Mouse (Mus musculus) neural tube, embryonic 12.5 days (tissue): ENCODE data around the gene Coro2b. TPM values are rescaled to one million over a fixed set of nuclear protein-coding genes. Genes with fewer than 3 reads are reported as not detected.
A peak's percentile ranks its signal among the peaks of the same experiment; 100 is the strongest.
"Not testable (repeated sequence)": the region's sequence is repeated elsewhere in the genome, so short reads cannot be mapped to it uniquely, and the experiment has no call there.

Experiments used
- ATAC-seq: fragments of 200-750 bp; cut with Nextera tagmentation; 2 replicates; pipeline ENCODE4 v1.8.0; 2017; ENCODE audit warnings: low read depth, mild to moderate bottlenecking, moderate TSS enrichment, moderate library complexity; ENCODE audit not compliant: low FRiP score
- H3K27ac ChIP-seq: fragments of 300-500 bp; sonication (generic); 2 replicates; pipeline ENCODE4 v1.5.1; 2016
- H3K27me3 ChIP-seq: fragments of 300-500 bp; sonication (generic); replicated peaks from 2 replicates; pipeline ENCODE4 v1.6.1; 2016; ENCODE audit warnings: mild to moderate bottlenecking
- H3K36me3 ChIP-seq: fragments of 300-500 bp; sonication (generic); 2 replicates; pipeline ENCODE4 v1.6.1; 2016; ENCODE audit warnings: mild to moderate bottlenecking
- H3K4me1 ChIP-seq: fragments of 300-500 bp; sonication (generic); 2 replicates; pipeline ENCODE4 v1.6.1; 2016
- H3K4me2 ChIP-seq: fragments of 300-500 bp; sonication (generic); replicated peaks from 2 replicates; pipeline ENCODE4 v1.6.1; 2016; ENCODE audit warnings: mild to moderate bottlenecking
- H3K4me3 ChIP-seq: fragments of 300-500 bp; sonication (generic); 2 replicates; pipeline ENCODE4 v1.5.1; 2016
- H3K9ac ChIP-seq: fragments of 300-500 bp; sonication (generic); 2 replicates; pipeline ENCODE4 v1.6.1; 2016; ENCODE audit warnings: mild to moderate bottlenecking
- H3K9me3 ChIP-seq: fragments of 300-500 bp; sonication (generic); 2 replicates; pipeline ENCODE4 v1.6.1; 2016; ENCODE audit warnings: mild to moderate bottlenecking
- WGBS: fragments of 180-500 bp; shearing (Covaris S2); methylation state at CpG from one replicate; pipeline ENCODE4 v1.1.7; 2016; 5-methylcytosine and 5-hydroxymethylcytosine counted together
- polyA plus RNA-seq: library from polyadenylated mRNA; unstranded; fragments of >200 nt; fragmentation: Nextera tagmentation; extraction: Ambion mirVana; gene quantifications from 2 replicates; pipeline ENCODE4 v1.2.1, GENCODE M21; 2016

Gene Coro2b
- polyA plus RNA-seq, 1 experiment from 2014 or later, result 45.1 TPM

GRCm38 (mm10) chr9:62464727-62465126, 72.1 kb downstream of the Coro2b start:
- Histone ChIP-seq H3K27ac (no peak overlapping the region), H3K4me3 (no peak overlapping the region), H3K27me3 (no peaks in the 10 kb centered on the region), H3K4me2 (no peak overlapping the region), H3K4me1 (peaks cover 23% of the 10 kb centered on the region; the same call in 1 of the 2 replicates), H3K9me3 (no peaks in the 10 kb centered on the region), H3K36me3 (no peaks in the 10 kb centered on the region), H3K9ac (no peak overlapping the region)
- ATAC-seq, result no peak
- WGBS, result 79% methylated on average over 10 of the region's 10 CpGs

GRCm38 (mm10) chr9:62461766-62462165, 75.1 kb downstream of the Coro2b start:
- no peak overlapping the region for H3K4me2 ChIP-seq
- H3K9ac ChIP-seq, result no peak overlapping the region
- H3K27ac ChIP-seq, result no peak overlapping the region
- H3K4me1 ChIP-seq, result peaks cover 13% of the 10 kb centered on the region; the same call in 1 of the 2 replicates
- H3K9me3 ChIP-seq, result no peaks in the 10 kb centered on the region
- H3K4me3 ChIP-seq, result no peak overlapping the region
- no peak for ATAC-seq
- H3K36me3 ChIP-seq, result no peaks in the 10 kb centered on the region
- 83% methylated on average over 1 of the region's 1 CpGs for WGBS
- no peaks in the 10 kb centered on the region for H3K27me3 ChIP-seq

- Histone ChIP-seq H3K4me1 (peaks cover 12% of the 10 kb centered on the region), H3K4me2 (no peak overlapping the region), H3K27me3 (no peaks in the 10 kb centered on the region), H3K9ac (no peak overlapping the region), H3K36me3 (no peaks in the 10 kb centered on the region), H3K27ac (no peak overlapping the region), H3K9me3 (no peaks in the 10 kb centered on the region), H3K4me3 (no peak overlapping the region)
- no peak for ATAC-seq
- WGBS, result 81% methylated on average over 8 of the region's 8 CpGs
Observed at GRCm38 (mm10) chr9:62461095-62461494, 75.7 kb downstream of the Coro2b start.

DNA sequence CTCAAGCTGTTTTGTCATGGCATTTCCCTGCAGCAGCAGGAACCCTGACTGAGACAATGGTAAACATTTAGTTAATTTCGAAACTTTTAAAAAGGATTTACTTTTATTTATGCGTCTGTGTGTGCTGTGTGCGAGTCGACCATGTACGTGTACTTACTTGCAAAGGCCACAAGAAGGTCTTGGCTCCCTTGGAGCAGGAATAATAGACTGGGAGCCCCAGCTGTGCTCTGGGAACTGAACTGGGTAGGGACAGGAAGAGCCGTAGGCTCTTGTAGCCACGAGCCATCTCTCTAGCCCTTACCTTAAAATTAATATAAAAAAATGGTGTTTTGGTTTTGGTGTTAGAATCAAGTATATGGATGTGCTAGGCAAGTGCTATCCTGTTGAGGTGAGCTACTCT, 76.8 kb downstream of the Coro2b start:
- Histone ChIP-seq H3K9ac (no peak overlapping the region), H3K4me1 (peaks cover 18% of the 10 kb centered on the region), H3K36me3 (no peaks in the 10 kb centered on the region), H3K27me3 (no peaks in the 10 kb centered on the region), H3K4me2 (no peak overlapping the region), H3K4me3 (no peak overlapping the region), H3K27ac (no peak overlapping the region), H3K9me3 (no peaks in the 10 kb centered on the region)
- no peak for ATAC-seq
- WGBS, result 75% methylated on average over 7 of the region's 7 CpGs

GRCm38 (mm10) chr9:62458457-62458856, 78.4 kb downstream of the Coro2b start:
- ATAC-seq, result no peak
- Histone ChIP-seq H3K27ac (no peak overlapping the region), H3K4me3 (no peak overlapping the region), H3K4me1 (peaks cover 18% of the 10 kb centered on the region), H3K27me3 (no peaks in the 10 kb centered on the region), H3K4me2 (no peak overlapping the region), H3K9ac (no peak overlapping the region), H3K36me3 (no peaks in the 10 kb centered on the region), H3K9me3 (no peaks in the 10 kb centered on the region)
- WGBS, result 84% methylated on average over 3 of the region's 3 CpGs

GRCm38 (mm10) chr9:62456015-62456414, 80.8 kb downstream of the Coro2b start:
- Histone ChIP-seq H3K9ac (no peak overlapping the region), H3K4me2 (no peak overlapping the region), H3K27me3 (no peaks in the 10 kb centered on the region), H3K27ac (no peak overlapping the region), H3K9me3 (no peaks in the 10 kb centered on the region), H3K4me1 (peaks cover 18% of the 10 kb centered on the region), H3K4me3 (no peak overlapping the region), H3K36me3 (peaks cover 11% of the 10 kb centered on the region)
- ATAC-seq, result peak; percentile 56; the same call in 1 of the 2 replicates
- WGBS, result 34% methylated on average over 5 of the region's 5 CpGs

GRCm38 (mm10) chr9:62455210-62455969, 81.5 kb downstream of the Coro2b start:
- no peaks in the 10 kb centered on the region for H3K27me3 ChIP-seq
- no peak overlapping the region for H3K27ac ChIP-seq
- no peak overlapping the region for H3K4me3 ChIP-seq
- H3K9ac ChIP-seq, result no peak overlapping the region
- no peak overlapping the region for H3K4me2 ChIP-seq
- H3K9me3 ChIP-seq, result no peaks in the 10 kb centered on the region
- H3K36me3 ChIP-seq, result peaks cover 14% of the 10 kb centered on the region
- peaks cover 18% of the 10 kb centered on the region for H3K4me1 ChIP-seq
- no peak for ATAC-seq
- 90% methylated on average over 8 of the region's 8 CpGs for WGBS

DNA sequence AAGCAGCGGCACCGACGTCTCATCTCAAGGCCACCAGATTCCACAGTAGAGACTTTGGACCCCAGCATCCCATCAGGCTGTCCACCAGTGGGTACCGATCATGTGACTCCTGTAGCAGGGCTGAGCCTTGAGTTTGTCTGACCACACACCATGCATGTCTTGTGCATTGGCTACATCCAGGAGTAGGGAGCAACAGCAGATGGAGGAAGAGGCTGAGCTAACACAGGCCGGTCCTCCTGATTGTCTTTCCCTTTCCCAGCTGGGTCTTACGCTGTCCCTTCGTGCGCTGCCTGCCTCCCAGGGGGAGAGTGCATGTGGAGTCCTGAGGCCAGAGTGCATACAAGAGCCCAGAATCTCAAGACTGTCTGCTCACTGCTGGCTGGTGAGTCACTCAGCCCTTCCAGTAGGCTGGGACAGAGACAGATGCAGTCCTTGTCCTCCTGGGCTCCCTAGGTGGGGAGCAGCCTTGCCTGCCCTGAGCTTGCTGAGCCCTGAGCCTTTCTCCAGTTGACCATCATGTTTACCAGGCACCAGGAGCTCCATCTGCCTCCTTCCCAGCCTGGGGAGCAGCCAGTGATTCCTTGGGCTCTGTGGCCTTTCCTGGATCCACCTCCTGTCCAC, 84.4 kb downstream of the Coro2b start:
- peaks cover 17% of the 10 kb centered on the region for H3K36me3 ChIP-seq
- H3K27ac ChIP-seq, result no peak overlapping the region
- no peak overlapping the region for H3K4me3 ChIP-seq
- 89% methylated on average over 8 of the region's 8 CpGs for WGBS
- no peaks in the 10 kb centered on the region for H3K27me3 ChIP-seq
- H3K9me3 ChIP-seq, result no peaks in the 10 kb centered on the region
- H3K9ac ChIP-seq, result no peak overlapping the region
- no peak overlapping the region for H3K4me2 ChIP-seq
- no peak for ATAC-seq
- peaks cover 11% of the 10 kb centered on the region for H3K4me1 ChIP-seq

DNA sequence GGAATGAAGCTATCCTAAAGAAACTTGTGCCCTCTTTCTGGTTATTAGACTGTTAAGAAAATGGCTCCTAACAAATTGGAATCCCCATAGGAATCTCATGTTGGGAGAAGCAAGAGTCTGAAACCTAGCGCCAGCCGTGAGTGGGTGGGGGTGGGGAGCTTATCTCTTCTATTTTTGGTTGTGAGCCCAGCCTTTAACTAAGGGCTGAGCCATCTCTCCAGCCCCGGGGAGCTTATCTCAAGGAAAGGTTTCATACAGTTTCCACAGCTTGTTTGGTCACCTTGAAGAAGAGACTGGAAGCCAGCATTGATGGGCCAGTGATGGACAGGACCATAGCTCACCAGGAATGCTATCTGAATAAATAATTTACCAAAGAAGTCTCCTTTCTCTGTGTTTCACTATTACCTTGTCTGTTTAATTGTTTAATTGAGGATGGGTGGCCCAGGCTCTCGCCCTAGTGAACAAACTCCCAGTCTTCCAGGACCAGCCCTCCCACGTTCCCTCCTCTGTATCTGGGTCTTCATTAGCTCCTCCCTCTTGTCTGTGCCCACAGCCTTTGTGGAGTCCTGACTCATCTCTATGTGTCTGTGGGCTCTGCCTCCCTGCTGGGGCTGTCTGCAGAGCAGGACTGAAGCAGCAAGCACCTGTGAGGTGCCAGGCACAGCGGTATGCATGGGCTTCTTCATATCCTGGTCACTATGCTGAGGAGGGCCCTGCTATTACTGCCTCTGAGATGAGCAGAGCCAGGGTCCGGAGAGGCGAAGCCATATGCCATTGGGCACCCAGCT, 85.1 kb downstream of the Coro2b start:
- H3K27ac ChIP-seq, result no peak overlapping the region
- ATAC-seq, result no peak
- no peak overlapping the region for H3K4me3 ChIP-seq
- no peak overlapping the region for H3K9ac ChIP-seq
- H3K36me3 ChIP-seq, result peaks cover 17% of the 10 kb centered on the region
- H3K4me2 ChIP-seq, result no peak overlapping the region
- no peaks in the 10 kb centered on the region for H3K9me3 ChIP-seq
- WGBS, result 79% methylated on average over 8 of the region's 8 CpGs
- H3K27me3 ChIP-seq, result no peaks in the 10 kb centered on the region
- peaks cover 10% of the 10 kb centered on the region for H3K4me1 ChIP-seq

- Histone ChIP-seq H3K9me3 (no peaks in the 10 kb centered on the region), H3K4me3 (no peak overlapping the region), H3K36me3 (peaks cover 17% of the 10 kb centered on the region), H3K4me2 (no peak overlapping the region), H3K27ac (no peak overlapping the region), H3K9ac (no peak overlapping the region), H3K27me3 (no peaks in the 10 kb centered on the region), H3K4me1 (peaks cover 6% of the 10 kb centered on the region)
- no peak for ATAC-seq
- WGBS, result 89% methylated on average over 7 of the region's 7 CpGs
Observed at GRCm38 (mm10) chr9:62450862-62451261, 86.0 kb downstream of the Coro2b start.

- H3K9ac ChIP-seq, result no peak overlapping the region
- no peaks in the 10 kb centered on the region for H3K9me3 ChIP-seq
- H3K27ac ChIP-seq, result no peak overlapping the region
- no peak overlapping the region for H3K4me3 ChIP-seq
- ATAC-seq, result no peak
- peaks cover 17% of the 10 kb centered on the region for H3K36me3 ChIP-seq
- 84% methylated on average over 6 of the region's 6 CpGs for WGBS
- no peaks in the 10 kb centered on the region for H3K27me3 ChIP-seq
- H3K4me2 ChIP-seq, result no peak overlapping the region
- 0 out of 2 replicates have a peak, but pooled peaks cover 1% of the 10 kb centered on the region for H3K4me1 ChIP-seq
Observed at GRCm38 (mm10) chr9:62450355-62450754, 86.5 kb downstream of the Coro2b start.

DNA sequence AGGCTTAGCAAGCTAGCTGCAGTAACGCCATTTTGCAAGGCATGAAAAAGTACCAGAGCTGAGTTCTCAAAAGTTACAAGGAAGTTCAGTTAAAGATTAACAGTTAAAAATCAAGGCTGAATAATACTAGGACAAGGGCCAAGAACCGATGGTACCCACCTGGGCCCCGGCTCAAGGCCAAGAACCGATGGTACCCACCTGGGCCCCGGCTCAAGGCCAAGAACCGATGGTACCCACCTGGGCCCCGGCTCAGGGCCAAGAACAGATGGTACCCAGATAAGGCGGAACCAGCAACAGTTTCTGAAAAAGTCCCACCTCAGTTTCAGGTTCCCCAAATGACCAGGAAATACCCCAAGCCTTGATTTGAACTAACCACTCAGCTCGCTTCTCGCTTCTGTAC, 89.5 kb downstream of the Coro2b start:
- H3K9ac ChIP-seq, H3K27me3 ChIP-seq, H3K4me3 ChIP-seq, ATAC-seq, H3K27ac ChIP-seq, H3K4me2 ChIP-seq, H3K4me1 ChIP-seq, H3K9me3 ChIP-seq: not testable (repeated sequence)
- peaks cover 10% of the 10 kb centered on the region for H3K36me3 ChIP-seq
- 99% methylated on average over 7 of the region's 10 CpGs for WGBS
